Mouse (Mus musculus) heart, postnatal 0 days (tissue): ENCODE results near the gene Otof. TPM values are rescaled to one million over a fixed set of nuclear protein-coding genes. Genes with fewer than 3 reads are reported as not detected.

Experiments
- ATAC-seq: fragments of 200-750 bp; cut with Nextera tagmentation; 2 replicates; pipeline ENCODE4 v1.8.0; 2017; ENCODE audit warnings: low read depth, moderate number of reproducible peaks, moderate library complexity; ENCODE audit not compliant: insufficient read depth
- DNase-seq: peaks from one replicate; pipeline ENCODE4 v3.0.0-alpha.2; 2016; ENCODE audit warnings: low spot score
- H3K27ac ChIP-seq: fragments of 300-500 bp; sonication (generic); 2 replicates; pipeline ENCODE4 v1.5.1; 2014; ENCODE audit warnings: low read depth, mild to moderate bottlenecking
- H3K27me3 ChIP-seq: fragments of 300-500 bp; sonication (generic); 2 replicates; pipeline ENCODE4 v1.6.1; 2014; ENCODE audit warnings: low read length, mixed read lengths; ENCODE audit not compliant: control insufficient read depth, insufficient read depth
- H3K36me3 ChIP-seq: fragments of 300-500 bp; sonication (generic); replicated peaks from 2 replicates; pipeline ENCODE4 v1.6.1; 2014; ENCODE audit warnings: low read length, mixed read lengths; ENCODE audit not compliant: control insufficient read depth, insufficient read depth
- H3K4me1 ChIP-seq: fragments of 300-500 bp; sonication (generic); 2 replicates; pipeline ENCODE4 v1.6.1; 2014; ENCODE audit warnings: antibody characterized with exemption; ENCODE audit not compliant: control insufficient read depth, insufficient read depth
- H3K4me2 ChIP-seq: fragments of 300-500 bp; sonication (generic); 2 replicates; pipeline ENCODE4 v1.6.1; 2014; ENCODE audit warnings: low read depth, mild to moderate bottlenecking, low read length, moderate library complexity
- H3K4me3 ChIP-seq: fragments of 300-500 bp; sonication (generic); 2 replicates; pipeline ENCODE4 v1.5.1; 2014; ENCODE audit warnings: low read depth, low read length
- H3K9ac ChIP-seq: fragments of 300-500 bp; sonication (generic); replicated peaks from 2 replicates; pipeline ENCODE4 v1.6.1; 2014; ENCODE audit warnings: low read depth, low read length, mixed read lengths
- H3K9me3 ChIP-seq: fragments of 300-500 bp; sonication (generic); replicated peaks from 2 replicates; pipeline ENCODE4 v1.6.1; 2016; ENCODE audit warnings: low read length; ENCODE audit not compliant: control insufficient read depth
- CTCF ChIP-seq: IDR thresholded peaks from 2 replicates; pipeline ENCODE4 v1.5.1; 2016; ENCODE audit warnings: antibody characterized with exemption, control low read depth, low read depth
- EP300 ChIP-seq: IDR thresholded peaks from 2 replicates; pipeline ENCODE4 v1.6.1; 2016; ENCODE audit warnings: antibody characterized with exemption, low read depth
- WGBS: fragments of 180-500 bp; shearing (Covaris S2); extraction: QIAGEN DNeasy Blood & Tissue Kit; methylation state at CpG from one replicate; pipeline ENCODE4 v1.1.7; 2014; 5-methylcytosine and 5-hydroxymethylcytosine counted together
- polyA plus RNA-seq: library from polyadenylated mRNA; unstranded; fragments of >200 nt; fragmentation: Nextera tagmentation; extraction: Ambion mirVana; gene quantifications from 2 replicates; pipeline ENCODE4 v1.2.1, GENCODE M21; 2015
- total RNA-seq: library from RNA; depleted of rRNA; stranded (reverse); fragments of >200 nt; gene quantifications from 2 replicates; pipeline ENCODE4 v1.2.3, GENCODE M21; 2014; ENCODE audit warnings: low replicate concordance

Otof gene
- total and polyA plus RNA-seq, 2 experiments from 2014 or later, result 0.03 to 0.04 TPM

DNA sequence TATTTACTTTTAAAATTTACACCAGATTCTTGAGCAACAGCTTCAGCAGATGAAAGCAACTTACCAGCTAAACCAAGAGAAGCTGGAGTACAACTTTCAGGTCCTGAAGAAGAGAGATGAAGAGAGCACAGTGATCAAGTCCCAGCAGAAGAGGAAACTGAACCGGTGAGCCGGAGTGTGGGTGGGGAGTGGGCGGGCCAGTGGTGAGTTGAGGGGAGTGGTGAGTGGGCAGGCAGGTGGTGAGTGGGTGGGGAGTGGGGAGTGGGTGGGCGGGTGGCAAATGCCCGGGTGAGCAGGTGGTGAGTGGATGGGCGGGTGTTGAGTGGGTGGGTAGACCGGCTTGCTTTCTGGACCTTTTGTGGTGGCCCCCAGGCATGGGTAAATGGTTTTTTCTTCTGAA is 106.6 kb downstream of the Otof start:
- TF ChIP-seq EP300, result no peak
- no peak for TF ChIP-seq CTCF
- Histone ChIP-seq H3K27me3 (no peaks in the 10 kb centered on the region), H3K4me1 (no peaks in the 10 kb centered on the region), H3K9ac (no peak overlapping the region), H3K27ac (no peak overlapping the region), H3K9me3 (no peaks in the 10 kb centered on the region), H3K36me3 (no peaks in the 10 kb centered on the region), H3K4me3 (no peak overlapping the region), H3K4me2 (no peak overlapping the region)
- no peak for DNase-seq
- no peak for ATAC-seq
- 68% methylated on average over 6 of the region's 7 CpGs for WGBS

DNA sequence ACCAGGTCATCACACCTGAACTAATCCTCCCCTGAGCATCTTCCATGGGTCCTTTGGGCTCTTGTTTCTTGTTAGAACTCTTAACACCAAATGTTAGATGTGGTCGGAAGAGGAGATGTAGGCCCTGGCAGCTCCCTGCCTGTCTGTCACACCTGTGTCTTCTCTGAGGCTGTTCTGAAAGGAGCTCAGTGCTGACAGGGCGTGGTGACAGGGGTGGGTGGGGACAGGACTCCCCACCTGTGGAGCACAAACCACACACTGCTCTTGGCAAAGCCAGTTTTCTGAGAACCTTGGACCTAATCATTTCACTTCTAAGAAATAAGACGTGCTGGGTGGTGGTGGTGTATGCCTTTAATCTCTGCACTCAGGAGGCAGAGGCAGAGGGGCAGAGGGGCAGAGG is 108.1 kb downstream of the Otof start:
- WGBS, result 57% methylated on average over 3 of the region's 3 CpGs
- Histone ChIP-seq H3K9ac (no peak overlapping the region), H3K9me3 (no peaks in the 10 kb centered on the region), H3K4me3 (no peak overlapping the region), H3K27ac (no peak overlapping the region), H3K4me1 (no peaks in the 10 kb centered on the region), H3K4me2 (no peak overlapping the region), H3K27me3 (no peaks in the 10 kb centered on the region), H3K36me3 (no peaks in the 10 kb centered on the region)
- DNase-seq (no peak), ATAC-seq (no peak)
- TF ChIP-seq EP300 (no peak), CTCF (no peak)

DNA sequence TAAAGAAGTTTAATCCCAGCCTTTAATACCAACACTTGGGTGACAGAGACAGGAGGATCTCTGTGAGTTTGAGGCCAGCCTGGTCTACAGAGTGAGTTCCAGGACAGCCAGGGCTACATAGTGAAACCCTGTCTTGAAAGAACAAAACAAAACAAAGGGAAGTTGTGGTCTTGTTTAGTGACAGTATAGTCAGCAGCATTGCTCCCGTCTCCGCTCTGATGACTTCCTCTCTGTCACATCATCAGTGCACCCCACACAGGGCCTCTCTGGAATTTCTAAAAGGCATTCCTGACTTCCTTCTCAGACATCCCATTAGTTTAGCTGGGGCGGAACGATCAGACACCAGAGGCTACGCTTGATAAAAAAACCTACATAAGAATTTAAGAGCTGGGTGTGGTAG is 117.8 kb downstream of the Otof start:
- no peak for DNase-seq
- Histone ChIP-seq H3K4me2 (no peak overlapping the region), H3K4me3 (no peak overlapping the region), H3K9me3 (no peaks in the 10 kb centered on the region), H3K27me3 (0 out of 2 replicates have a peak, but pooled peaks cover 4% of the 10 kb centered on the region), H3K4me1 (no peaks in the 10 kb centered on the region), H3K27ac (no peak overlapping the region), H3K9ac (no peak overlapping the region), H3K36me3 (no peaks in the 10 kb centered on the region)
- 34% methylated on average over 5 of the region's 5 CpGs for WGBS
- ATAC-seq, result no peak
- TF ChIP-seq EP300, result no peak
- no peak for TF ChIP-seq CTCF

DNA sequence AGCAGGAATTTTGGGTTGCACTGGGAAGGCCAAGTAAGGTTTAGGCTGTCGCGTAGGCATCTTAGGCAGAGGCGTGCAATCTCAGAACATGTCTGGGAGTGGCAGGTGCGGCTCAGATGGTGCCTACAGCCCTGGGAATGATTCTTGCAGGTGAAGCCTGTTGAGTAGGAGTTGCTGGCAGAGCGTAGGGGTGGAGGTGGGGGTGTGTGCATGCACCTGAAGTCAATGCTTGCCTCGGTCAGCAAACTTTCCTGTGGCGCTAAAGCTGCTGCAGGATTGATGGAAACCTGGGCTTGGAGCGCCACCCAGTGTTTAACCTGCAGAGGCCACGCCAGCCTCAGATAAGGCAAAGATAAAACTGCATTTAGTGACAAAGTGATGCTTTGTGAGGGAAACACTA is 118.6 kb downstream of the Otof start:
- no peak overlapping the region for H3K27ac ChIP-seq
- H3K9me3 ChIP-seq, result no peaks in the 10 kb centered on the region
- DNase-seq (peak; percentile 77), ATAC-seq (peak; percentile 69)
- H3K36me3 ChIP-seq, result no peaks in the 10 kb centered on the region
- TF ChIP-seq CTCF (peak; percentile 87), EP300 (no peak)
- 0 out of 2 replicates have a peak, but pooled peaks cover 4% of the 10 kb centered on the region for H3K27me3 ChIP-seq
- H3K4me3 ChIP-seq, result peak overlapping the region; percentile 25
- no peaks in the 10 kb centered on the region for H3K4me1 ChIP-seq
- H3K9ac ChIP-seq, result no peak overlapping the region
- WGBS, result 4% methylated on average over 9 of the region's 9 CpGs
- peak overlapping the region; percentile 51 for H3K4me2 ChIP-seq

DNA sequence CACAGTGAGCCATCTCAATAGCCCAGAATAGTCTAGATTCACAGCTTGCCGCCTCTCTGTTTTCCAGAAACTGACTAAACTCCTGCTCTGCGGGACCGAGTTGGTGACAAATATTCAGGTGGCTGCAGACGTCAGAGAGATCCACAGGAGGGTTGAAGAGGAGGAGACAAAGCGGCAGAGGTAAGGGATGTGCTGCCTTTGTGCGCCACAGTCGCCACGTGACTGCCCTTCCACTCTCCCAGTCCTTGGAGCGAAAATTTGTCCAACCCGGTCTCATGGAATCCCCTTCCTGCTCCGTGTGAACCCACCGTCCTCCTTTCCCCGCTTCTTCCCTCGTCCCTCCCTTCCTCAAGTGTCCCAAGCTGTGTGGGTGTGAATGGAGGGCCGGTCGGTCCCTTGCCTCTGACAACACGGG is 119.1 kb downstream of the Otof start:
- ATAC-seq (no peak), DNase-seq (no peak)
- Histone ChIP-seq H3K4me3 (peak overlapping the region; percentile 25), H3K4me2 (peak overlapping the region; percentile 51), H3K27ac (no peak overlapping the region), H3K4me1 (no peaks in the 10 kb centered on the region), H3K9me3 (no peaks in the 10 kb centered on the region), H3K27me3 (0 out of 2 replicates have a peak, but pooled peaks cover 4% of the 10 kb centered on the region), H3K9ac (no peak overlapping the region), H3K36me3 (no peaks in the 10 kb centered on the region)
- WGBS, result 5% methylated on average over 17 of the region's 17 CpGs
- no peak for TF ChIP-seq EP300
- no peak for TF ChIP-seq CTCF

DNA sequence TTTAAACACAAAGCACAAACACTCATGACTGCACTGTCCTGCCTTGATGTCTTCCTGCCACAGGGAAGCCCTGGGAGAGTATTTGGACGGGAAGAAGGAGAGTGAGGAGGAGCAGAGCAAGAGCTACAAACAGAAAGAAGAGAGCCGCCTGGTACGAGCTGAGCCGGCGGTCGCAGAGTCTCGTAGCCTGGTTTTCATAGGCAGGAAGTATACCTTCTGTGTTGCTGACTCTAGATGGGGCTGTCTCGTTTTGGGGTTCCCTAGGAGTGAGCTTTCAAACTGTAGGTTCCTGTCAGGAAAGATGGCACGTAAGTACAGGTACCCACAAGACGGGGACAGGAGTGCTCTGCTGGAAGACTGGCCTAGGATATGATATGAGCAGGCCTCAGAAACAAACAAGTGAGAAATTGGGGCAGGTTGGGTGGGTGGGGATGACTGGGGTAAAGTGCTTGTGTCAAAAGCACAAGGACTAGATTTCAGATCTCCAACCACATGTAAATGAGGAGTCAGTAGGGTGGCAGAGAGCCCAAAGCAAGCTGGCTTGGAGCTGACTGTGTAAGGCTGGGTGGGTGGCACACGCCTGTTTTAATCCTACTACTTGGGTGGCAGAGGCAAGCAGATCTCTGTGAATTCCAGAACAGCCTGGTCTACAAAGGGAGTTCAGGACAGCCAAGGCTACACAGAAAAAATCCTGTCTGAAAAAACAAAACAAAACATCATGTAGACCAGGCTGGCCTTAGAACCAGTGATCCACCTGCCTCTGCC is 119.9 kb downstream of the Otof start:
- WGBS, result 71% methylated on average over 11 of the region's 11 CpGs
- TF ChIP-seq EP300 (no peak), CTCF (no peak)
- DNase-seq (no peak), ATAC-seq (no peak)
- Histone ChIP-seq H3K36me3 (no peaks in the 10 kb centered on the region), H3K4me1 (no peaks in the 10 kb centered on the region), H3K27me3 (0 out of 2 replicates have a peak, but pooled peaks cover 4% of the 10 kb centered on the region), H3K27ac (no peak overlapping the region), H3K4me2 (no peak overlapping the region), H3K9me3 (no peaks in the 10 kb centered on the region), H3K9ac (no peak overlapping the region), H3K4me3 (no peak overlapping the region)
